Mouse (Mus musculus) erythroblast, embryonic 14.5 days (primary cell): ENCODE results near the gene Afg1l.

ENCODE experiments used
- GATA1 ChIP-seq: IDR thresholded peaks from 2 replicates; pipeline ENCODE4 v1.6.1; 2012; ENCODE audit warnings: low read length, inconsistent platforms, mixed read lengths
- TAL1 ChIP-seq: IDR thresholded peaks from 3 replicates; pipeline ENCODE4 v1.6.1; 2012; ENCODE audit warnings: low read length, inconsistent platforms, mixed read lengths

DNA sequence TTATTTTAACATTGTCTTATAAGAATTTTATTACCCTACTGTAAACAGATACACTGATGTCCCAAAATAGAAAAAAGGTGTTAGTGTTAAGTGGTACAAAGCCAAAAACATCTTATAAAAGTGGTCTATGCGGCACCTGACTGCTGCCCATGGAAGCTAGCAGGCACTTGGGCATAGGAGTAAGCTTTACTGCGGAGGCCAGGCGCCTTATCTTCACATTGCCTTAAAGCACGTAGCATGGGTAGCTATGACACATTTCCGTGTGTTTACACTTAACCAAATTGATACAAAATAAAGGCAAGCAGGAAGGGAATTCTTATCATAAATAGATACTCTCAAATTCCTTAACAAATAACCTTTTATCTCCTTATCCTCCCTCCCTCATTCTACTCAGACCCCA, 135.7 kb downstream of the Afg1l start:
- TF ChIP-seq GATA1 (no peak), TAL1 (no peak)
